Mouse (Mus musculus) gastrocnemius, adult 18-20 months (tissue): Measurements from ENCODE around the gene Zfp777. TPM values are rescaled to one million over a fixed set of nuclear protein-coding genes. Genes with fewer than 3 reads are reported as not detected.

Experiments
- DNase-seq: peaks from one replicate; pipeline ENCODE4 v3.0.0; 2021; ENCODE audit warnings: low spot score
- microRNA-seq: library from miRNA; unstranded; fragments of <30 nt; microRNA quantifications from one replicate; pipeline ENCODE4 v1.2.0, GENCODE M21; 2021
- total RNA-seq, 2 experiments: library from RNA; stranded (reverse); gene quantifications; 2 replicates each; pipeline ENCODE4 v1.2.3; 2021

Gene Zfp777
- total RNA-seq, 2 experiments from 2014 or later = 17.4 to 20.7 TPM

- no peak for DNase-seq
These were observed 16.1 kb downstream of the Zfp777 start for GRCm38 (mm10) chr6:48032661-48033060.

- DNase-seq = no peak
These were observed 22.6 kb downstream of the Zfp777 start for GRCm38 (mm10) chr6:48025905-48026660.

GRCm38 (mm10) chr6:48024994-48025345 is 23.7 kb downstream of the Zfp777 start:
- no peak for DNase-seq

- DNase-seq = no peak
These were observed 24.2 kb downstream of the Zfp777 start for GRCm38 (mm10) chr6:48024330-48024993.

- DNase-seq = no peak
These were observed 26.0 kb downstream of the Zfp777 start for GRCm38 (mm10) chr6:48022672-48023071.

- no peak for DNase-seq
These were observed 27.0 kb downstream of the Zfp777 start for GRCm38 (mm10) chr6:48021678-48022077.

- no peak for DNase-seq
These were observed 28.7 kb downstream of the Zfp777 start for GRCm38 (mm10) chr6:48020006-48020405.

GRCm38 (mm10) chr6:48016841-48017240 is 31.9 kb downstream of the Zfp777 start:
- no peak for DNase-seq

GRCm38 (mm10) chr6:48016090-48016521 is 32.6 kb downstream of the Zfp777 start:
- DNase-seq = peak; percentile 28

- no peak for DNase-seq
These were observed 38.0 kb downstream of the Zfp777 start for GRCm38 (mm10) chr6:48010727-48011126.

- no peak for DNase-seq
These were observed 53.0 kb downstream of the Zfp777 start for GRCm38 (mm10) chr6:47995661-47996060.

GRCm38 (mm10) chr6:47983936-47984335 is 64.8 kb downstream of the Zfp777 start:
- DNase-seq = no peak

- DNase-seq = peak; percentile 75
These were observed 69.8 kb downstream of the Zfp777 start for GRCm38 (mm10) chr6:47978897-47979368.

- DNase-seq = no peak
These were observed 74.1 kb downstream of the Zfp777 start for GRCm38 (mm10) chr6:47974599-47974998.

Small RNA genes within 50 kb of the gene (microRNA-seq; reads per million reads assigned to microRNA genes)
- not detected for gene Gm24563

Other genes starting within 250 kb of the Zfp777 start
- 10 to 100 TPM; 10.2 to 14.4 TPM for gene Pdia4, start 235.5 kb downstream of the Zfp777 start, total RNA-seq
- under 1 TPM; 0.73 to 0.76 TPM for gene Zfp786, start 218.0 kb downstream of the Zfp777 start, total RNA-seq
- gene Zfp398, start 213.2 kb downstream of the Zfp777 start, total RNA-seq = 1 to 10 TPM; 4.7 to 5.6 TPM
- 1 to 10 TPM; 5.3 to 5.9 TPM for gene Zfp282, start 171.7 kb downstream of the Zfp777 start, total RNA-seq
- gene Zfp212, start 128.4 kb downstream of the Zfp777 start, total RNA-seq = 1 to 10 TPM; 7.9 to 9.3 TPM
- gene Zfp956, start 95.5 kb downstream of the Zfp777 start, total RNA-seq = 1 to 10 TPM; 5.7 to 7.0 TPM
- gene Zfp746, start 37.7 kb upstream of the Zfp777 start, total RNA-seq = 1 to 10 TPM; 9.2 to 9.7 TPM